Mouse (Mus musculus): ENCODE measurements around the gene BC037034. TPM values are rescaled to one million over a fixed set of nuclear protein-coding genes. Genes with fewer than 3 reads are reported as not detected.

BC037034 gene
- polyA plus RNA-seq (2017; shearing (Covaris generic)): 1 to 10 TPM; 4.1 to 7.4 (median 5.8) TPM

- ATAC-seq: peak; percentile 99
Measured at GRCm38 (mm10) chr5:138263260-138264206, at the start of gene BC037034. Gene BC037034, minus strand, starts transcription at chr5:138264033.

- no peak for ATAC-seq
Measured at GRCm38 (mm10) chr5:138312795-138313194, 49.0 kb upstream of the BC037034 start.

- ATAC-seq: no peak
Measured at GRCm38 (mm10) chr5:138299613-138300012, 35.8 kb upstream of the BC037034 start.

- ATAC-seq: no peak
Measured at GRCm38 (mm10) chr5:138294158-138294557, 30.3 kb upstream of the BC037034 start.

GRCm38 (mm10) chr5:138291638-138292037 lies 27.8 kb upstream of the BC037034 start:
- ATAC-seq: no peak

- no peak for ATAC-seq
Measured at GRCm38 (mm10) chr5:138287861-138288260, 24.0 kb upstream of the BC037034 start.

GRCm38 (mm10) chr5:138283540-138283939 lies 19.7 kb upstream of the BC037034 start:
- ATAC-seq: no peak

GRCm38 (mm10) chr5:138281798-138282197 lies 18.0 kb upstream of the BC037034 start:
- no peak for ATAC-seq

- ATAC-seq: no peak
Measured at GRCm38 (mm10) chr5:138280829-138281228, 17.0 kb upstream of the BC037034 start.

- no peak for ATAC-seq
Measured at GRCm38 (mm10) chr5:138280425-138280768, 16.6 kb upstream of the BC037034 start.

- ATAC-seq: peak; percentile 92
Measured at GRCm38 (mm10) chr5:138279585-138280424, 16.0 kb upstream of the BC037034 start, which contains the start of the genes Gm43720, Gpc2 and Stag3. Gene Gm43720, minus strand, starts transcription at chr5:138279958. Gene Gpc2, minus strand, starts transcription at chr5:138280005. Gene Stag3, plus strand, starts transcription at chr5:138280240.

- no peak for ATAC-seq
Measured at GRCm38 (mm10) chr5:138277994-138278393, 14.2 kb upstream of the BC037034 start.

- no peak for ATAC-seq
Measured at GRCm38 (mm10) chr5:138275216-138276050, 11.6 kb upstream of the BC037034 start.

GRCm38 (mm10) chr5:138274186-138274585 lies 10.4 kb upstream of the BC037034 start:
- ATAC-seq: no peak

GRCm38 (mm10) chr5:138272409-138272923 lies 8.6 kb upstream of the BC037034 start, which contains the start of gene Gal3st4:
Gene Gal3st4, minus strand, starts transcription at chr5:138272840.
- no peak for ATAC-seq

- ATAC-seq: no peak
Measured at GRCm38 (mm10) chr5:138271232-138271631, 7.4 kb upstream of the BC037034 start.

- ATAC-seq: no peak
Measured at GRCm38 (mm10) chr5:138268980-138269379, 5.1 kb upstream of the BC037034 start.

GRCm38 (mm10) chr5:138267114-138267513 lies 3.3 kb upstream of the BC037034 start:
- no peak for ATAC-seq

- no peak for ATAC-seq
Measured at GRCm38 (mm10) chr5:138265712-138266111, 1.9 kb upstream of the BC037034 start.

GRCm38 (mm10) chr5:138264207-138264578 lies 360 bp upstream of the BC037034 start:
- no peak for ATAC-seq

- ATAC-seq: no peak
Measured at GRCm38 (mm10) chr5:138262582-138263240, 1.1 kb downstream of the BC037034 start.

Measured in inflammation-experienced regulatory T-cells, adult 6 months (primary cell).